Mouse (Mus musculus): Measurements from ENCODE around the gene Dip2b.

GRCm38 (mm10) chr15:100081478-100081998 is 43.1 kb downstream of the Dip2b start:
- TF ChIP-seq CTCF (conservative IDR thresholded peaks at IDR 0.05; ENCODE audit: low read length) (no peak), NANOG (IDR thresholded peaks at IDR 0.05; ENCODE audit: borderline replicate concordance, low read length) (no peak)

All from E14TG2a.4 (cell line).